Mouse (Mus musculus): ENCODE data around the gene Stard3. TPM values are rescaled to one million over a fixed set of nuclear protein-coding genes. Genes with fewer than 3 reads are reported as not detected.
A peak's percentile ranks its signal among the peaks of the same experiment; 100 is the strongest.

Stard3 gene
- total RNA-seq, 1 experiment from 2014 or later = 29.2 TPM

GRCm38 (mm10) chr11:98328031-98328370, 30.2 kb upstream of the Stard3 start:
- ATAC-seq (replicated peaks; ENCODE audit: insufficient number of reproducible peaks, low FRiP score, low TSS enrichment, poor library complexity, severe bottlenecking) = no peak

GRCm38 (mm10) chr11:98328371-98329069, 29.6 kb upstream of the Stard3 start:
- no peak for ATAC-seq (replicated peaks; ENCODE audit: insufficient number of reproducible peaks, low FRiP score, low TSS enrichment, poor library complexity, severe bottlenecking)

GRCm38 (mm10) chr11:98329081-98329959, 28.8 kb upstream of the Stard3 start, which contains the start of gene Neurod2:
TSS of gene Neurod2 (minus strand) at chr11:98329648.
- no peak for ATAC-seq (replicated peaks; ENCODE audit: insufficient number of reproducible peaks, low FRiP score, low TSS enrichment, poor library complexity, severe bottlenecking)

- no peak for ATAC-seq (replicated peaks; ENCODE audit: insufficient number of reproducible peaks, low FRiP score, low TSS enrichment, poor library complexity, severe bottlenecking)
Measured at GRCm38 (mm10) chr11:98329960-98330744, 28.0 kb upstream of the Stard3 start.

GRCm38 (mm10) chr11:98330745-98331204, 27.4 kb upstream of the Stard3 start:
- no peak for ATAC-seq (replicated peaks; ENCODE audit: insufficient number of reproducible peaks, low FRiP score, low TSS enrichment, poor library complexity, severe bottlenecking)

GRCm38 (mm10) chr11:98331401-98331800, 26.8 kb upstream of the Stard3 start:
- no peak for ATAC-seq (replicated peaks; ENCODE audit: insufficient number of reproducible peaks, low FRiP score, low TSS enrichment, poor library complexity, severe bottlenecking)

GRCm38 (mm10) chr11:98332186-98332585, 26.0 kb upstream of the Stard3 start:
- ATAC-seq (replicated peaks; ENCODE audit: insufficient number of reproducible peaks, low FRiP score, low TSS enrichment, poor library complexity, severe bottlenecking) = no peak

- ATAC-seq (replicated peaks; ENCODE audit: insufficient number of reproducible peaks, low FRiP score, low TSS enrichment, poor library complexity, severe bottlenecking) = no peak
Measured at GRCm38 (mm10) chr11:98332841-98333240, 25.3 kb upstream of the Stard3 start.

GRCm38 (mm10) chr11:98333263-98333696, 24.9 kb upstream of the Stard3 start:
- no peak for ATAC-seq (replicated peaks; ENCODE audit: insufficient number of reproducible peaks, low FRiP score, low TSS enrichment, poor library complexity, severe bottlenecking)

GRCm38 (mm10) chr11:98333981-98334741, 24.0 kb upstream of the Stard3 start:
- ATAC-seq (replicated peaks; ENCODE audit: insufficient number of reproducible peaks, low FRiP score, low TSS enrichment, poor library complexity, severe bottlenecking) = no peak

- ATAC-seq (replicated peaks; ENCODE audit: insufficient number of reproducible peaks, low FRiP score, low TSS enrichment, poor library complexity, severe bottlenecking) = no peak
Measured at GRCm38 (mm10) chr11:98335250-98335649, 22.9 kb upstream of the Stard3 start.

- peak; percentile 45; the same call in 1 of the 2 replicates for ATAC-seq (replicated peaks; ENCODE audit: insufficient number of reproducible peaks, low FRiP score, low TSS enrichment, poor library complexity, severe bottlenecking)
Measured at GRCm38 (mm10) chr11:98336245-98337107, 21.7 kb upstream of the Stard3 start.

- ATAC-seq (replicated peaks; ENCODE audit: insufficient number of reproducible peaks, low FRiP score, low TSS enrichment, poor library complexity, severe bottlenecking) = no peak
Measured at GRCm38 (mm10) chr11:98338507-98338961, 19.6 kb upstream of the Stard3 start.

- ATAC-seq (replicated peaks; ENCODE audit: insufficient number of reproducible peaks, low FRiP score, low TSS enrichment, poor library complexity, severe bottlenecking) = no peak
Measured at GRCm38 (mm10) chr11:98339071-98339501, 19.1 kb upstream of the Stard3 start.

GRCm38 (mm10) chr11:98339679-98340287, 18.4 kb upstream of the Stard3 start:
- ATAC-seq (replicated peaks; ENCODE audit: insufficient number of reproducible peaks, low FRiP score, low TSS enrichment, poor library complexity, severe bottlenecking) = no peak

- ATAC-seq (replicated peaks; ENCODE audit: insufficient number of reproducible peaks, low FRiP score, low TSS enrichment, poor library complexity, severe bottlenecking) = no peak
Measured at GRCm38 (mm10) chr11:98340597-98340996, 17.6 kb upstream of the Stard3 start.

GRCm38 (mm10) chr11:98341174-98341573, 17.0 kb upstream of the Stard3 start:
- no peak for ATAC-seq (replicated peaks; ENCODE audit: insufficient number of reproducible peaks, low FRiP score, low TSS enrichment, poor library complexity, severe bottlenecking)

All from monocyte, adult 5-6 weeks (primary cell).